Mouse (Mus musculus): ENCODE results near the gene Vamp4. TPM values are rescaled to one million over a fixed set of nuclear protein-coding genes. Genes with fewer than 3 reads are reported as not detected.

Vamp4 gene
- total RNA-seq, 1 experiment, result 7.3 TPM

DNA sequence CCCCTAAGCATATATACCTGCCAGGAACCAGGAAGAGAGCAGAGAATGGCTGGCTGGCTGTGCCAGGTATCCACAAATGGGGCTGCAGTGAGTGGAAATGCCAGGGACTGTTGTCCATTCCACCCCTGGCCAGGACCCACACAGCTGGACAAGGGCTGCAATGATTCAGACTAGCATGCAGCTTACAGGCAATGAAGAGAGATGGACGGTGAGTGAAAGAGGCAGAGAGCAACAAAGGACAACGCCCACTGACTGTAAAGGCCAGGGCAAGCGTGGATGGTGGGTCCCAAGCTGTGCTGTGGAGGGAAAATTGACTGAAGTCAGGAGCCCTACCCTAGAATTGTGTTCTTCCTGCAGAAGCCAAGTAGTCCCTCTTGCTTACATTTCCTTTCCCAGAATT, 66.2 kb downstream of the Vamp4 start:
- no peak overlapping the region for H3K27ac ChIP-seq (ENCODE audit: insufficient read depth, low read depth, low read length, poor library complexity, severe bottlenecking)
- H3K4me3 ChIP-seq (ENCODE audit: insufficient read depth in 1 of 2, low read depth in 1 of 2, low read length in 2 of 2, poor library complexity in 1 of 2, severe bottlenecking in 1 of 2), result no peak overlapping the region
- in situ Hi-C loops (cut with MboI; ENCODE audit: low sequenced_read_pairs in 2 of 2, unreplicated experiment in 2 of 2), result no loop called here
- TF ChIP-seq MAFK (IDR thresholded peaks at IDR 0.05; ENCODE audit: insufficient read depth, low read depth, low read length), result no peak
- no peak for TF ChIP-seq ZC3H11A (IDR thresholded peaks at IDR 0.05; ENCODE audit: borderline replicate concordance, low read depth, low read length)
- TF ChIP-seq ZNF384 (IDR thresholded peaks at IDR 0.05; ENCODE audit: low read depth, low read length), result no peak
- no peak for TF ChIP-seq CHD2 (IDR thresholded peaks at IDR 0.05; ENCODE audit: low read depth, low read length)
- no peak for TF ChIP-seq HCFC1 (IDR thresholded peaks at IDR 0.05; ENCODE audit: borderline replicate concordance, insufficient read depth, low read length)
- H3K9me3 ChIP-seq (ENCODE audit: control insufficient read depth, insufficient read depth, low read depth, low read length), result no peaks in the 10 kb centered on the region; the same call in 1 of the 2 replicates
- no peak overlapping the region for H3K9ac ChIP-seq (ENCODE audit: insufficient read depth, low read depth, low read length, poor library complexity, severe bottlenecking)
- no peak for DNase-seq (ENCODE audit: low read depth, low spot score)
- no peaks in the 10 kb centered on the region for H3K4me1 ChIP-seq (ENCODE audit: control insufficient read depth in 2 of 2, insufficient read depth in 2 of 2, low read length in 2 of 2, poor library complexity in 1 of 2)
- H3K36me3 ChIP-seq (ENCODE audit: control insufficient read depth, insufficient read depth, low read length, poor library complexity, severe bottlenecking), result no peaks in the 10 kb centered on the region

DNA sequence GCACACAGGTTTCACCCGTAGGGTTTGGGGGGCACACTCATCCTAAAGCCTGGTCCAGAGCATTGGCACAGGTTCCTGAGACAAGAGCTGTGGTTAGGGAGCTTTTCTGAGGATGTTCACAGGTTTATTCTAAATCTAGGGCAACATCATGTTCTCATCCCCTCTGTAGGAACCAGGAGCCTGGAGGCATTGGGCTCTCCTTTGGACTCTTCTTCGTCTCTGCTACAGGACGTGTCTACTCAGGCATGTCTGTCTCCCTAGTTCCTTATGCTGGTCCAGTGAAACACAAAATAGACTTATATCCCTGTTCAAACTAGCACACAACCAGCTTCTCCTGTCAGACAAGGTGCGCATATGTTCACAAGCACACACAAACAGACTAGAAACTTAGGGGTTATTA, 68.2 kb downstream of the Vamp4 start:
- Histone ChIP-seq H3K27ac (ENCODE audit: insufficient read depth, low read depth, low read length, poor library complexity, severe bottlenecking) (no peak overlapping the region), H3K4me1 (ENCODE audit: control insufficient read depth in 2 of 2, insufficient read depth in 2 of 2, low read length in 2 of 2, poor library complexity in 1 of 2) (no peaks in the 10 kb centered on the region), H3K4me3 (ENCODE audit: insufficient read depth in 1 of 2, low read depth in 1 of 2, low read length in 2 of 2, poor library complexity in 1 of 2, severe bottlenecking in 1 of 2) (no peak overlapping the region), H3K9me3 (ENCODE audit: control insufficient read depth, insufficient read depth, low read depth, low read length) (no peaks in the 10 kb centered on the region; the same call in 1 of the 2 replicates), H3K9ac (ENCODE audit: insufficient read depth, low read depth, low read length, poor library complexity, severe bottlenecking) (no peak overlapping the region), H3K36me3 (ENCODE audit: control insufficient read depth, insufficient read depth, low read length, poor library complexity, severe bottlenecking) (no peaks in the 10 kb centered on the region)
- no peak for DNase-seq (ENCODE audit: low read depth, low spot score)
- no peak for TF ChIP-seq MAFK (IDR thresholded peaks at IDR 0.05; ENCODE audit: insufficient read depth, low read depth, low read length)
- TF ChIP-seq HCFC1 (IDR thresholded peaks at IDR 0.05; ENCODE audit: borderline replicate concordance, insufficient read depth, low read length), result no peak
- TF ChIP-seq ZNF384 (IDR thresholded peaks at IDR 0.05; ENCODE audit: low read depth, low read length), result no peak
- no peak for TF ChIP-seq ZC3H11A (IDR thresholded peaks at IDR 0.05; ENCODE audit: borderline replicate concordance, low read depth, low read length)
- no peak for TF ChIP-seq CHD2 (IDR thresholded peaks at IDR 0.05; ENCODE audit: low read depth, low read length)
- in situ Hi-C loops (cut with MboI; ENCODE audit: low sequenced_read_pairs in 2 of 2, unreplicated experiment in 2 of 2), result no loop called here

DNA sequence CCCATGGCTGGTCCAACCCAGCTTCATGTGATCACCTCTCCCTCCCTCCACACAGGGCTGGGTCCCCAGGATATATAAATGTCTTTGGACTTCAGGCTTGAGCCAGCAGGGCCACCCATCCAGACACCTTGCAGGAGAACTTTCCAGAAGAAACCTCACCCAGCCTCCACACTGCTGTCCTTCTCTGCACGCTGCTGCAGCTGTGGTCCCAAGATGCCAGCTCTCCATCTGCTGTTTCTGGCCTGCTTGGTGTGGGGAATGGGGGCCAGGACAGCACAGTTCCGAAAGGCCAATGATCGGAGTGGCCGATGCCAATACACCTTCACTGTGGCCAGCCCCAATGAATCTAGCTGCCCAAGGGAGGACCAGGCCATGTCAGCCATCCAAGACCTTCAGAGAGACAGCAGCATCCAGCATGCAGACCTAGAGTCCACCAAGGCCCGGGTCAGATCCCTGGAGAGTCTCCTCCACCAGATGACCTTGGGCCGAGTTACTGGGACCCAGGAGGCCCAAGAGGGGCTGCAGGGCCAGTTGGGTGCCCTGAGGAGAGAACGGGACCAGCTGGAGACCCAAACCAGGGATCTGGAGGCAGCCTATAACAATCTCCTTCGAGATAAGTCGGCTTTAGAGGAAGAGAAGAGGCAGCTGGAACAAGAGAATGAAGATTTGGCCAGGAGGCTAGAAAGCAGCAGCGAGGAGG, 68.9 kb downstream of the Vamp4 start, which contains the start of gene Myoc:
Myoc (plus strand) TSS at position 105 of the 700 bp plus-strand sequence.
- TF ChIP-seq HCFC1 (IDR thresholded peaks at IDR 0.05; ENCODE audit: borderline replicate concordance, insufficient read depth, low read length), result no peak
- TF ChIP-seq ZC3H11A (IDR thresholded peaks at IDR 0.05; ENCODE audit: borderline replicate concordance, low read depth, low read length), result no peak
- no peaks in the 10 kb centered on the region; a peak in 1 of 4 replicates for H3K4me1 ChIP-seq (ENCODE audit: control insufficient read depth in 2 of 2, insufficient read depth in 2 of 2, low read length in 2 of 2, poor library complexity in 1 of 2)
- in situ Hi-C loops (cut with MboI; ENCODE audit: low sequenced_read_pairs in 2 of 2, unreplicated experiment in 2 of 2), result no loop called here
- no peak within 1 kb of the TSS for H3K9ac ChIP-seq (ENCODE audit: insufficient read depth, low read depth, low read length, poor library complexity, severe bottlenecking)
- H3K9me3 ChIP-seq (ENCODE audit: control insufficient read depth, insufficient read depth, low read depth, low read length), result no peaks in the 10 kb centered on the region
- no peaks in the 10 kb centered on the region for H3K36me3 ChIP-seq (ENCODE audit: control insufficient read depth, insufficient read depth, low read length, poor library complexity, severe bottlenecking)
- no peak for DNase-seq (ENCODE audit: low read depth, low spot score)
- no peak within 1 kb of the TSS for H3K4me3 ChIP-seq (ENCODE audit: insufficient read depth in 1 of 2, low read depth in 1 of 2, low read length in 2 of 2, poor library complexity in 1 of 2, severe bottlenecking in 1 of 2)
- no peak within 1 kb of the TSS for H3K27ac ChIP-seq (ENCODE audit: insufficient read depth, low read depth, low read length, poor library complexity, severe bottlenecking)

GRCm38 (mm10) chr1:162639861-162640260, 69.5 kb downstream of the Vamp4 start:
- in situ Hi-C loops (cut with MboI; ENCODE audit: low sequenced_read_pairs in 2 of 2, unreplicated experiment in 2 of 2), result no loop called here
- DNase-seq (ENCODE audit: low read depth, low spot score), result no peak
- Histone ChIP-seq H3K9me3 (ENCODE audit: control insufficient read depth, insufficient read depth, low read depth, low read length) (no peaks in the 10 kb centered on the region), H3K9ac (ENCODE audit: insufficient read depth, low read depth, low read length, poor library complexity, severe bottlenecking) (no peak overlapping the region), H3K4me3 (ENCODE audit: insufficient read depth in 1 of 2, low read depth in 1 of 2, low read length in 2 of 2, poor library complexity in 1 of 2, severe bottlenecking in 1 of 2) (no peak overlapping the region), H3K27ac (ENCODE audit: insufficient read depth, low read depth, low read length, poor library complexity, severe bottlenecking) (no peak overlapping the region), H3K4me1 (ENCODE audit: control insufficient read depth in 2 of 2, insufficient read depth in 2 of 2, low read length in 2 of 2, poor library complexity in 1 of 2) (no peaks in the 10 kb centered on the region; a peak in 1 of 4 replicates), H3K36me3 (ENCODE audit: control insufficient read depth, insufficient read depth, low read length, poor library complexity, severe bottlenecking) (no peaks in the 10 kb centered on the region)
- no peak for TF ChIP-seq HCFC1 (IDR thresholded peaks at IDR 0.05; ENCODE audit: borderline replicate concordance, insufficient read depth, low read length)
- no peak for TF ChIP-seq MAFK (IDR thresholded peaks at IDR 0.05; ENCODE audit: insufficient read depth, low read depth, low read length)
- no peak for TF ChIP-seq ZNF384 (IDR thresholded peaks at IDR 0.05; ENCODE audit: low read depth, low read length)
- no peak for TF ChIP-seq CHD2 (IDR thresholded peaks at IDR 0.05; ENCODE audit: low read depth, low read length)
- no peak for TF ChIP-seq ZC3H11A (IDR thresholded peaks at IDR 0.05; ENCODE audit: borderline replicate concordance, low read depth, low read length)
